Mouse (Mus musculus) E14TG2a.4 (cell line): Measurements from ENCODE around the gene Mast4.

Source experiments
- CTCF ChIP-seq: conservative IDR thresholded peaks from 2 replicates; pipeline ENCODE4 v1.5.1; 2014; ENCODE audit warnings: low read length
- NANOG ChIP-seq: IDR thresholded peaks from 2 replicates; pipeline ENCODE4 v1.6.1; 2014; ENCODE audit warnings: borderline replicate concordance, low read length, mixed read lengths

DNA sequence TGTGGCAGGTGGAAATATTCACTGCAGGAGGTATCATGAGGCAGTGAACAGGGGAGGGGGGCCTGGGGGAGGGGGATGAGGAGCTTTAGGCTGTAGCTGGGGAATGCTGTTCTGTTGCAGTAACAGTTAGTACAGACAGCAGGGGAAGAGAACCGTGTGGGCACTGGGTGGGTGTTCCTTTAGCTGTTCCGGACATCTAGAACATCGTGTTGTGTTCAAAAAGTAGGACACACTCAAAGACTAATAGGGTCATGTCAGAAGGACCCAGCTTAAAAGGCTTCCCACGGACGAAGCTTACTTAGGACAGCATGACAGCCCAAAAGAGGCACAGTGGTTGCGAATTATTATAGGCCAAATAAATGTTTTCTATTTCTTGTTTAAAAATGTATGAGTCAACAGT lies 393.8 kb downstream of the Mast4 start:
- TF ChIP-seq CTCF (no peak), NANOG (no peak)
